Mouse (Mus musculus) cerebellum, adult 2 months (tissue): ENCODE measurements around the gene Thg1l. TPM values are rescaled to one million over a fixed set of nuclear protein-coding genes. Genes with fewer than 3 reads are reported as not detected.

Experiments
- DNase-seq, 2 experiments: peaks; one replicate each; pipeline ENCODE4 v3.0.0; 2021
- H3K27ac ChIP-seq: fragments of 200-500 bp; 2 replicates; pipeline ENCODE4 v1.5.1; 2012; ENCODE audit warnings: low read length, control low read depth, inconsistent platforms; ENCODE audit not compliant: insufficient read depth
- H3K27me3 ChIP-seq: fragments of 200-500 bp; 2 replicates; pipeline ENCODE4 v1.6.1; 2012; ENCODE audit warnings: inconsistent platforms, mild to moderate bottlenecking, low read length, moderate library complexity; ENCODE audit not compliant: control insufficient read depth, insufficient read depth
- H3K4me1 ChIP-seq: fragments of 200-500 bp; 2 replicates; pipeline ENCODE4 v1.6.1; 2011; ENCODE audit warnings: low read length; ENCODE audit not compliant: control insufficient read depth, insufficient read depth
- H3K4me3 ChIP-seq: fragments of 200-500 bp; replicated peaks from 2 replicates; pipeline ENCODE3; 2011; ENCODE audit warnings: mild to moderate bottlenecking, low read depth, low read length, control low read depth; ENCODE audit not compliant: insufficient read depth
- CTCF ChIP-seq: fragments of 200-500 bp; IDR thresholded peaks from 2 replicates; pipeline ENCODE4 v1.5.1; 2011; ENCODE audit warnings: low read depth, mild to moderate bottlenecking, control low read depth, low read length, moderate library complexity, borderline replicate concordance; ENCODE audit not compliant: insufficient read depth
- POLR2A ChIP-seq: fragments of 200-500 bp; IDR thresholded peaks from 2 replicates; pipeline ENCODE4 v1.6.1; 2011; ENCODE audit warnings: low read length, control low read depth, borderline replicate concordance; ENCODE audit not compliant: insufficient read depth
- WGBS: fragments of 180-500 bp; shearing (Covaris S2); methylation state at CpG from one replicate; pipeline ENCODE4 v1.1.7; 2018; 5-methylcytosine and 5-hydroxymethylcytosine counted together
- polyA plus RNA-seq: library from polyadenylated mRNA; depleted of rRNA; stranded (reverse); fragments of >200 nt; gene quantifications from 2 replicates; pipeline ENCODE4 v1.2.3, GENCODE M21; 2012

Thg1l gene
- polyA plus RNA-seq, 1 experiment: 6.8 TPM

DNA sequence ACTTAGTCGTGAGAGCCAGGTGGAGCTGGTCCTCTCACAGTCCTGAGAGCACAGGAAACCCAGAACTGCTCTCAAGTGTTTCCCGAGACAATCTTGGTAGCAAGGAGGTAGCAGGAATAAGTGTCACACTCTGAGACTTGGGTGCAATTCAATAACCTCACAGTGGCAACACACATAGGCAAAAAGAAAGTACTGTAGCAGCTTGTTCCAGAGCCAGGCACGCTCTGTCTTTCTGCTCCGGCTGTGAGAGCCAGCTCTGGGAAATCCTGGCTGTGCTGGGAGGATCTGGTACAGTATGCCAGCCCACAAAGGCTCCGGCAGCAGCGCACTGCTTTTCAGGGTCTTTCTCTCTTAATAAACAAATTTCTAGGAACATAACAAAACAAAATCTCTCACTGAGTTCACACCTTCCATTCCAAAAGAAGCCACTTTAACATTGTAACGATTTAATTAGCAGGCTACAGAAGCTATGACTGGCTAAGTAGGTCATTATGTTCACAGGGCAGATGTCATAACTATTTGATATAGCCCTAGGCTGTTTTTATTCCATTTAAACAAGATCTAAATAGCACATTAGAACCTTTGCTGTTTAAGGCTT is 12.1 kb downstream of the Thg1l start:
- Histone ChIP-seq H3K4me1 (0 out of 2 replicates have a peak, but pooled peaks cover 6% of the 10 kb centered on the region), H3K27ac (no peak overlapping the region), H3K27me3 (no peaks in the 10 kb centered on the region), H3K4me3 (peak overlapping the region; percentile 85)
- DNase-seq: peak; percentile 41 to 42
- TF ChIP-seq POLR2A (no peak), CTCF (no peak)
- 9% methylated on average over 7 of the region's 7 CpGs for WGBS

DNA sequence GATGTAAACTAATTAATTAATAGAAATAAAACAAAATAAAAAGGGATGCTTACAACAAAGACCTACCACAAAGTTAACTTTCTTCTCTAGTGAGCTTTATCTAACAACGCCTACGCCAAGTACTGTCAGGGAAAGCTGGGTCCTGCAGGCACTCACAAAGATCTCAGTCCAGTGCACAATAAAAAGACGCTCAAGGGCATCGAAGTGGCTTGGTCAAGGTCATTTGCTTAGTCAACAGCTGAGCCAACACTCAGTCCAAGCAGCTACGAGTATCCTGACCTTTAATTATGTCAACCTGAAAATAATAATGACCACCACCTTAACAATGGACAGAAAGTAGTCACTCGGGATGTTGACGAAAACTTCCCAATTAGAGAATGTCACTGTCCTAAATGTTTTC is 13.0 kb downstream of the Thg1l start:
- no peak overlapping the region for H3K4me3 ChIP-seq
- WGBS: 88% methylated on average over 7 of the region's 7 CpGs

DNA sequence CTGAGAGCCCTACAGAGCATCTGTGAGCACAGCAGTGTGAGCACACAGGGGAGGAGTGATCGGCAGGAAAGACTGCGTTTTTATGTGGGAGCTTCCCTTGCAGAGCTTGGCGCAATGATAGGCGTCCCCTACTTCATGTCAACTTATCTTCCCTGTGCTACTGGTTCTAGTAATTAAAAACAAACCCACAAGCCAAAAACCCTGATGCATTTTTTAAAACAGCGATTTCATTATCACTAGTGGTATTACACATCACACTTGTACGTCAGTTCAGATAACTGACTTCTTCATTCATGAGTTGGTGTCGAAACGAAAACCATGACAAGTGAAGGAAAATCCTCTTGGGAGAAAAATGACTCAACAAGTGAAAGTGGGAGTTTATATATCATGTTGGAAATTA is 16.4 kb downstream of the Thg1l start:
- Histone ChIP-seq H3K27me3 (no peaks in the 10 kb centered on the region), H3K27ac (no peak overlapping the region), H3K4me1 (0 out of 2 replicates have a peak, but pooled peaks cover 6% of the 10 kb centered on the region), H3K4me3 (no peak overlapping the region)
- WGBS: 87% methylated on average over 8 of the region's 8 CpGs
- no peak for DNase-seq
- TF ChIP-seq CTCF: no peak
- TF ChIP-seq POLR2A: no peak

More for the DNA sequence above, 13.0 kb downstream of the Thg1l start:
- no peaks in the 10 kb centered on the region for H3K27me3 ChIP-seq
- DNase-seq: no peak
- TF ChIP-seq CTCF (no peak), POLR2A (no peak)
- 0 out of 2 replicates have a peak, but pooled peaks cover 6% of the 10 kb centered on the region for H3K4me1 ChIP-seq
- H3K27ac ChIP-seq: no peak overlapping the region

DNA sequence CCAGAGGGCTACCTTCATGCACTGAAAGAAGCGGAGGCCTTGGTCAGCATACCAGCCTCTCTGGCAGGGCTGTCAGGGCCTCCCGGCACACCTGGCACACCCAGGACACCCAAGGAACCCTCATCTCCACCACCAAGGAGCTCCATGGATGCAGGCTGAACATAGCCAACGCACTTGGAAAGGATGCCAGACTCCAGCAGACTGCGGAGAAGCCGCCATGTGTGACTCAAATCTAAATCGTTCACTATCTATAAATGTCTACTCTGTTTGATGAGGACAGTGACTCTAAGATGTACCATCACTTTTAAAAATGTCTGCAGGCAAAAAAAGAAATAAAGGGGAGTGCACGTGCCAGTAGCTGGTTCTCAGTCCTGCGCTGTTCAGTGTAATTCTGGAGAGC is 17.8 kb downstream of the Thg1l start:
- WGBS: 87% methylated on average over 8 of the region's 8 CpGs
- DNase-seq: no peak
- TF ChIP-seq POLR2A (no peak), CTCF (no peak)

DNA sequence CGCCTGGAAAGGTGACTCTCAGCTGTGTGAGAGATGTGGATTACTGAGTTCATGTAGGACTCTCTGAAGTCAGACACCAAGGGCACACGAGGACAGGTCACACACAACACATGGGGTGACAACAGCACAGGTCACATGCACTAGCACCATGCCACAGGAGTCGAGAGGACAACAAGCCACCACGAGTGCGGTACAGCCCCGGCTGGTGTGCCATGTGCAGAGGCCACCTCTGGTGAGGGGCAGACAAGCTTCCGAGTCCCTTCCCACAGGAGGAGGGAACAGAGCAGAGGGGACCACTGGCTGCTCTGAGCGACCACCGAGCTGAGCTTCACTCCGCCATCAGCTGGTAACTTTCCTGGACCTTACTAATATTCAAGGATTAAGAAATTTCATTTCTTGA is 22.5 kb downstream of the Thg1l start:
- Histone ChIP-seq H3K27me3 (no peaks in the 10 kb centered on the region), H3K27ac (no peak overlapping the region), H3K4me1 (no peaks in the 10 kb centered on the region), H3K4me3 (no peak overlapping the region)
- WGBS: 90% methylated on average over 10 of the region's 10 CpGs
- no peak for DNase-seq
- no peak for TF ChIP-seq POLR2A
- no peak for TF ChIP-seq CTCF

More for the DNA sequence above, 17.8 kb downstream of the Thg1l start:
- H3K27ac ChIP-seq: no peak overlapping the region
- no peaks in the 10 kb centered on the region for H3K27me3 ChIP-seq
- no peaks in the 10 kb centered on the region for H3K4me1 ChIP-seq
- no peak overlapping the region for H3K4me3 ChIP-seq

DNA sequence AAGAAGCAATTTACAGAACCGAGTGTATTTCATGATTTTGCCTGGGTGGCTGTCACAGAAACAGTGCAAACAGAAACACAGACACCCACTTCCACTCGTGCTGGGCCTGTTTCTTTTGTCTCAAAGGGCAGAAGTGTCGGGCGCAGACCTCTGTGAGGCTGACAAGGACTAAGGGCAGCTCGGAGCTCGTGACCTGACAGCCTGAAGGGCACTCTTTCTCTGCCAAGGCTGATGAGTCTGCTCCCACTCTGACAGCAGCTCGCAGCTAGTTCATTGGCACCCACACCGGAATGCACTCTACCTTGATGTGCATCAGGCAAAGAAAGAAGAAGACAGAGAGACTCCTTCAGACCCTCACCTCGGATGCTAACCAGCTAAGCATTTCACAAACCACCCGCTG is 25.8 kb downstream of the Thg1l start:
- Histone ChIP-seq H3K4me1 (no peaks in the 10 kb centered on the region), H3K27me3 (no peaks in the 10 kb centered on the region), H3K4me3 (no peak overlapping the region), H3K27ac (no peak overlapping the region)
- 79% methylated on average over 10 of the region's 10 CpGs for WGBS
- TF ChIP-seq CTCF (no peak), POLR2A (no peak)
- DNase-seq: no peak

DNA sequence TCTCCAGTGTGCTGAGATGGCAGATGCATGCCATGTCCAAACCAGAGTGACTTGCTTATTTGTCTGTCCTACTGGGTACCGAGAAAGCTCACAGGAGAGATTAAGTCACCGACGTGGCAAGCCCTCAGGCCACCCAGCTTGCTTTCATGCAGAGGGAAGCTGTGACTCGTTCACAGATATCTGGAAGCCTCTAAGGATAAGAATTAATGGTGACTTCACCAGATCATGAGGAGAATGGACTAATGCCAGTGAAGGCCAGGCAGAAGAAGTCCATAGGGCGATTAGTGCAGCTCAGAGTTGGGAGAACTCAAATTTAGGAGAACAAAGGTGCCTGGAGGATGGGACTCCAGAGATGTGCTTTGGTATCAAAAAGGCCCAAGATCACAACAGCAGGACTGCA is 27.8 kb downstream of the Thg1l start:
- no peaks in the 10 kb centered on the region for H3K4me1 ChIP-seq
- DNase-seq: no peak
- TF ChIP-seq POLR2A (no peak), CTCF (no peak)
- H3K27me3 ChIP-seq: no peaks in the 10 kb centered on the region
- H3K4me3 ChIP-seq: no peak overlapping the region
- WGBS: 60% methylated on average over 5 of the region's 5 CpGs
- H3K27ac ChIP-seq: no peak overlapping the region

DNA sequence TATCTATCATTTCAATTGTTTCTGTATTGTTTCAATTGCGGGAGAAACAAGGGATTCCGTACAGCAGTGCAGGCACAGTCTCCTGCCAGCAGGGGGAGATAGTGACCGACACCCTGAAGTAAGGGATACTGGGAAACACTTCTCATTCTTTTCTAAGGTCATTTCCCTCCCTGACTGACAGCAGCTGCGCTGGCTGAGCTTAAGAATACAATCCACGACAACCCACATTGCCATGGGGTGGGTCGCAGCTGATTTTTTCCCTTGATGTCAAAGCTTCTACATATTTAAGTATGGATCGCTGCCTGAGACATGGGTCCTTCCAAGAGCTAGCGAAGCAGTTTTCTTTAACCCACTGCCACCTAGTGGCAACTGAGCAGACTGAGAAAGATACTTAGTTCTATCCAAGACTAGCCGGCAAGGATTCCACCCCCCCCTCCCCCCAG is 28.6 kb downstream of the Thg1l start:
- no peaks in the 10 kb centered on the region for H3K27me3 ChIP-seq
- no peak overlapping the region for H3K27ac ChIP-seq
- no peak for TF ChIP-seq POLR2A
- peak; percentile 80 for TF ChIP-seq CTCF
- peak; percentile 77 to 82 for DNase-seq
- whole genome bisulfite sequencing: under 1% methylated on average over 9 of the region's 9 CpGs
- no peaks in the 10 kb centered on the region for H3K4me1 ChIP-seq
- peak overlapping the region; percentile 93 for H3K4me3 ChIP-seq

DNA sequence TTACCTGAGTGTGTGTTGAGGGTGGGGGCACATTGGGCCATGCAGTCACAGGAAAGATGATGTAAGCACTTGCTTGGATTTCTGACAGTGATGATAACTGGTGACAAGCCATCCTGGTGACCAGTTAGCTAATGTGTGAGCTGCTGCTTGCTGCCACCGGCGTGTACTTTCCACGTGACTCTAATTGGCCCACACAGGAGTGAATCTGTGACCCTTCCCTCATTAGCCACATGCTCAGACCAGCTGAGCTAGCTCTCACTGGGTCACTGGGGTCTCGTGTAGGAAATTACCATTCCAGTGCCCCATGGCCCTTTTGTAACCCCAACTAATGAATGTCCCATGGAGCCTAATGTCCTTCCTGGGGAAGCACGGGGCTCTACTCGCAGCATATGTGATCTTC is 29.9 kb downstream of the Thg1l start:
- TF ChIP-seq CTCF: no peak
- no peak for TF ChIP-seq POLR2A
- H3K27me3 ChIP-seq: no peaks in the 10 kb centered on the region
- 86% methylated on average over 6 of the region's 6 CpGs for WGBS
- H3K4me3 ChIP-seq: no peak overlapping the region
- H3K4me1 ChIP-seq: no peaks in the 10 kb centered on the region
- H3K27ac ChIP-seq: no peak overlapping the region
- no peak for DNase-seq
